Mouse (Mus musculus) CH12.LX (cell line): ENCODE measurements around the gene Hao1. TPM values are rescaled to one million over a fixed set of nuclear protein-coding genes. Genes with fewer than 3 reads are reported as not detected.
A peak's percentile ranks its signal among the peaks of the same experiment; 100 is the strongest.

Experiments used
- DNase-seq: peaks from one replicate; pipeline ENCODE4 v3.0.0-alpha.2; 2013; ENCODE audit errors: extremely low read depth
- H3K27ac ChIP-seq: 2 replicates; pipeline ENCODE4 v1.5.1; 2012; ENCODE audit warnings: low read depth, mild to moderate bottlenecking, control low read depth, moderate library complexity; ENCODE audit not compliant: insufficient read depth
- H3K27me3 ChIP-seq: replicated peaks from 2 replicates; pipeline ENCODE3; 2012; ENCODE audit warnings: inconsistent platforms
- H3K36me3 ChIP-seq, 2 experiments: replicated peaks in 1 of 2; 2 replicates each; pipeline versions ENCODE3 to v1.6.1; 2012; ENCODE audit warnings: inconsistent platforms in 1 of 2, low read length in 1 of 2, mild to moderate bottlenecking in 1 of 2, mixed read lengths in 1 of 2, moderate library complexity in 1 of 2; ENCODE audit not compliant: control insufficient read depth in 1 of 2, insufficient read depth in 1 of 2
- H3K4me1 ChIP-seq, 2 experiments: 2 replicates each; pipeline ENCODE4 v1.6.1; 2012; ENCODE audit warnings: inconsistent platforms in 1 of 2, moderate library complexity in 1 of 2; ENCODE audit not compliant: insufficient read depth in 2 of 2, control insufficient read depth in 1 of 2
- H3K4me2 ChIP-seq: 2 replicates; pipeline ENCODE4 v1.6.1; 2012; ENCODE audit warnings: low read depth, mild to moderate bottlenecking, control low read depth; ENCODE audit not compliant: poor library complexity, insufficient read depth, severe bottlenecking
- H3K4me3 ChIP-seq, 3 experiments: fragments of 150-350 bp in 1 of 3; sonication (generic) in 1 of 3; replicated peaks in 1 of 3; 2 replicates each; pipeline versions ENCODE3 to v1.5.1; 2011 to 2012; ENCODE audit warnings: low read depth in 2 of 3, low read length in 2 of 3, mild to moderate bottlenecking in 2 of 3, moderate library complexity in 2 of 3, control low read depth in 1 of 3, improper control_type of control experiment in 1 of 3, inconsistent platforms in 1 of 3, mixed read lengths in 1 of 3; ENCODE audit not compliant: poor library complexity in 1 of 3
- H3K79me2 ChIP-seq: replicated peaks from 2 replicates; pipeline ENCODE4 v1.6.1; 2012; ENCODE audit warnings: mild to moderate bottlenecking, moderate library complexity; ENCODE audit not compliant: control insufficient read depth, poor library complexity, insufficient read depth, severe bottlenecking; ENCODE audit errors: extremely low read depth
- H3K9ac ChIP-seq: 2 replicates; pipeline ENCODE4 v1.6.1; 2012; ENCODE audit warnings: low read depth, mild to moderate bottlenecking, control low read depth, moderate library complexity; ENCODE audit not compliant: insufficient read depth
- H3K9me3 ChIP-seq: replicated peaks from 2 replicates; pipeline ENCODE3; 2012; ENCODE audit warnings: low read length, inconsistent platforms, mixed read lengths
- CHD1 ChIP-seq: IDR thresholded peaks from 2 replicates; pipeline ENCODE4 v1.6.1; 2012; ENCODE audit warnings: low read depth, low read length, improper control_type of control experiment, inconsistent platforms
- CTCF ChIP-seq, 2 experiments: IDR thresholded peaks in 1 of 2; conservative IDR thresholded peaks in 1 of 2; 2 replicates each; pipeline ENCODE4 v1.5.1; 2011 to 2012; ENCODE audit warnings: low read depth in 2 of 2, low read length in 2 of 2, improper control_type of control experiment in 1 of 2, inconsistent platforms in 1 of 2, mild to moderate bottlenecking in 1 of 2, moderate library complexity in 1 of 2
- ELF1 ChIP-seq: IDR thresholded peaks from 2 replicates; pipeline ENCODE4 v1.6.1; 2014; ENCODE audit warnings: low read depth, mild to moderate bottlenecking, inconsistent platforms, low read length, improper control_type of control experiment
- EP300 ChIP-seq: IDR thresholded peaks from 2 replicates; pipeline ENCODE4 v1.6.1; 2011; ENCODE audit warnings: low read length, improper control_type of control experiment
- GABPA ChIP-seq: IDR thresholded peaks from 2 replicates; pipeline ENCODE4 v1.6.1; 2012; ENCODE audit warnings: low read depth, low read length, improper control_type of control experiment, inconsistent platforms; ENCODE audit not compliant: insufficient replicate concordance
- HCFC1 ChIP-seq: IDR thresholded peaks from 2 replicates; pipeline ENCODE4 v1.6.1; 2012; ENCODE audit warnings: low read depth, mild to moderate bottlenecking, inconsistent platforms, low read length, improper control_type of control experiment
- IRF4 ChIP-seq: IDR thresholded peaks from 2 replicates; pipeline ENCODE4 v1.6.1; 2014; ENCODE audit warnings: low read depth, mild to moderate bottlenecking, inconsistent platforms, low read length, improper control_type of control experiment
- JUN ChIP-seq: IDR thresholded peaks from 2 replicates; pipeline ENCODE4 v1.6.1; 2011; ENCODE audit warnings: low read depth, mild to moderate bottlenecking, low read length, improper control_type of control experiment, moderate library complexity; ENCODE audit not compliant: insufficient read depth
- KAT2A ChIP-seq: IDR thresholded peaks from 2 replicates; pipeline ENCODE4 v1.6.1; 2012; ENCODE audit warnings: low read length, improper control_type of control experiment, inconsistent platforms; ENCODE audit not compliant: insufficient replicate concordance
- MAX ChIP-seq: IDR thresholded peaks from 2 replicates; pipeline ENCODE4 v1.6.1; 2011; ENCODE audit warnings: low read length, improper control_type of control experiment
- MXI1 ChIP-seq: IDR thresholded peaks from 2 replicates; pipeline ENCODE4 v1.6.1; 2011; ENCODE audit warnings: mild to moderate bottlenecking, low read depth, low read length, improper control_type of control experiment
- NRF1 ChIP-seq: IDR thresholded peaks from 2 replicates; pipeline ENCODE4 v1.6.1; 2014; ENCODE audit warnings: low read depth, mild to moderate bottlenecking, inconsistent platforms, low read length, improper control_type of control experiment, moderate library complexity
- PAX5 ChIP-seq: IDR thresholded peaks from 2 replicates; pipeline ENCODE4 v1.6.1; 2012; ENCODE audit warnings: low read length, inconsistent platforms, mixed read lengths
- POLR2A ChIP-seq: IDR thresholded peaks from 2 replicates; pipeline ENCODE4 v1.6.1; 2011; ENCODE audit warnings: low read depth, mild to moderate bottlenecking, improper control_type of control experiment, low read length
- POLR2AphosphoS2 ChIP-seq: IDR thresholded peaks from 2 replicates; pipeline ENCODE4 v1.6.1; 2011; ENCODE audit warnings: low read depth, low read length, improper control_type of control experiment
- RCOR1 ChIP-seq: conservative IDR thresholded peaks from 2 replicates; pipeline ENCODE4 v1.6.1; 2012; ENCODE audit warnings: low read depth, mild to moderate bottlenecking, inconsistent platforms, low read length, improper control_type of control experiment
- TBP ChIP-seq: conservative IDR thresholded peaks from 2 replicates; pipeline ENCODE4 v1.6.1; 2011; ENCODE audit warnings: low read depth, low read length, improper control_type of control experiment
- TCF12 ChIP-seq: IDR thresholded peaks from 2 replicates; pipeline ENCODE4 v1.6.1; 2014; ENCODE audit warnings: low read depth, mild to moderate bottlenecking, inconsistent platforms, low read length, improper control_type of control experiment
- ZC3H11A ChIP-seq: IDR thresholded peaks from 2 replicates; pipeline ENCODE4 v1.6.1; 2012; ENCODE audit warnings: low read depth, mild to moderate bottlenecking, inconsistent platforms, low read length, improper control_type of control experiment
- ZKSCAN1 ChIP-seq: IDR thresholded peaks from 2 replicates; pipeline ENCODE4 v1.6.1; 2012; ENCODE audit warnings: low read depth, inconsistent platforms, low read length, improper control_type of control experiment, borderline replicate concordance
- ZMIZ1 ChIP-seq: IDR thresholded peaks from 2 replicates; pipeline ENCODE4 v1.6.1; 2012; ENCODE audit warnings: low read depth, mild to moderate bottlenecking, inconsistent platforms, low read length, improper control_type of control experiment
- dilution Hi-C: fragments of 300-500 bp; cut with MboI; formaldehyde crosslinking; loops from 2 replicates; pipeline ENCODE4 v1.14.3; 2020; ENCODE audit warnings: low sequenced_read_pairs; ENCODE audit not compliant: extremely low pct_unique_long_range_greater_than_20kb, extremely low pct_ligation_motif_present
- in situ Hi-C: fragments of 300-500 bp; cut with MboI; formaldehyde crosslinking; loops from 3 replicates; pipeline ENCODE4 v1.14.3; 2019; ENCODE audit warnings: low sequenced_read_pairs, low pct_ligation_motif_present, low pct_unique_long_range_greater_than_20kb, mixed read lengths
- polyA plus RNA-seq: library from polyadenylated mRNA; unstranded; fragments of >175 nt; gene quantifications from 2 replicates; pipeline ENCODE4 v1.2.1, GENCODE M21; 2012; ENCODE audit warnings: low read depth; ENCODE audit not compliant: insufficient read length
- total RNA-seq, 2 experiments: library from RNA; depleted of rRNA; stranded (reverse); fragments of 300-350 nt in 1 of 2; fragments of >200 nt in 1 of 2; gene quantifications; 2 replicates each; pipeline ENCODE4 v1.2.3; 2012 to 2014

Gene Hao1
- total and polyA plus RNA-seq, 3 experiments = 0.11 TPM; not detected in 2

- TF ChIP-seq PAX5 (no peak), ZC3H11A (no peak), ZKSCAN1 (no peak), NRF1 (no peak), CHD1 (no peak), JUN (no peak), KAT2A (no peak), HCFC1 (no peak), TCF12 (no peak), CTCF (conservative IDR thresholded peaks at IDR 0.05 in 1 of 2, IDR thresholded peaks at IDR 0.05 in 1 of 2; ENCODE audit: low read depth in 2 of 2, low read length in 2 of 2) (no peak), MXI1 (no peak), GABPA (no peak)
- TF ChIP-seq, all 38 proteins: peak for 0
- Histone ChIP-seq H3K27ac (no peak overlapping the region), H3K4me2 (no peak overlapping the region), H3K79me2 (no peaks in the 10 kb centered on the region), H3K4me3 (no peak overlapping the region), H3K9ac (no peak overlapping the region), H3K9me3 (no peaks in the 10 kb centered on the region), H3K27me3 (no peaks in the 10 kb centered on the region), H3K36me3 (no peaks in the 10 kb centered on the region), H3K4me1 (peaks cover 0 to 13% of the 10 kb centered on the region in 2 experiments; a peak in 2 of 4 replicates)
- in situ Hi-C loops (no loop called here), dilution Hi-C loops (no loop called here)
- DNase-seq = no peak
These were observed 91.8 kb downstream of the Hao1 start for GRCm38 (mm10) chr2:134462321-134462720.

- no peak overlapping the region for H3K27ac ChIP-seq
- TF ChIP-seq NRF1 = no peak
- no peak for TF ChIP-seq EP300
- TF ChIP-seq POLR2AphosphoS2 = no peak
- no peak for TF ChIP-seq TBP
- no peak for TF ChIP-seq TCF12
- TF ChIP-seq ZMIZ1 = no peak
- TF ChIP-seq RCOR1 = no peak
- TF ChIP-seq POLR2A = no peak
- no peak for TF ChIP-seq MXI1
- TF ChIP-seq MAX = no peak
- TF ChIP-seq IRF4 = no peak
- no peak for TF ChIP-seq ELF1
- TF ChIP-seq KAT2A = no peak
- in situ Hi-C loops = no loop called here
These were observed 93.3 kb downstream of the Hao1 start for GRCm38 (mm10) chr2:134460831-134461230.

More at GRCm38 (mm10) chr2:134460831-134461230, 93.3 kb downstream of the Hao1 start:
- no peaks in the 10 kb centered on the region for H3K79me2 ChIP-seq
- no peak overlapping the region for H3K4me3 ChIP-seq
- peaks cover 0 to 13% of the 10 kb centered on the region in 2 experiments; a peak in 2 of 4 replicates for H3K4me1 ChIP-seq
- H3K36me3 ChIP-seq = no peaks in the 10 kb centered on the region
- peak; percentile 21 for DNase-seq
- no peak overlapping the region for H3K4me2 ChIP-seq
- no peaks in the 10 kb centered on the region for H3K27me3 ChIP-seq
- H3K9ac ChIP-seq = no peak overlapping the region
- H3K9me3 ChIP-seq = no peaks in the 10 kb centered on the region
- dilution Hi-C loops = no loop called here
